Mouse (Mus musculus) left cerebral cortex, postnatal 10 days (tissue): Measurements from ENCODE around the gene Bbip1. TPM values are rescaled to one million over a fixed set of nuclear protein-coding genes. Genes with fewer than 3 reads are reported as not detected.
"Not testable (repeated sequence)": the region's sequence is repeated elsewhere in the genome, so short reads cannot be mapped to it uniquely, and the experiment has no call there.

Source experiments
- DNase-seq, 2 experiments: peaks; one replicate each; pipeline ENCODE4 v3.0.0; 2021 to 2022; ENCODE audit warnings: low spot score in 2 of 2, mixed read lengths in 1 of 2; ENCODE audit errors: extremely low spot score in 1 of 2
- intact Hi-C: fragments of 180-260 bp; cut with DNase I; formaldehyde crosslinking; loops from one replicate; pipeline ENCODE4 v1.15.1; 2025
- total RNA-seq, 2 experiments: library from RNA; stranded (reverse); gene quantifications; 2 replicates each; pipeline ENCODE4 v1.2.3; 2021

Gene Bbip1
- total RNA-seq, 2 experiments from 2014 or later, result 91.5 to 94.5 TPM

DNA sequence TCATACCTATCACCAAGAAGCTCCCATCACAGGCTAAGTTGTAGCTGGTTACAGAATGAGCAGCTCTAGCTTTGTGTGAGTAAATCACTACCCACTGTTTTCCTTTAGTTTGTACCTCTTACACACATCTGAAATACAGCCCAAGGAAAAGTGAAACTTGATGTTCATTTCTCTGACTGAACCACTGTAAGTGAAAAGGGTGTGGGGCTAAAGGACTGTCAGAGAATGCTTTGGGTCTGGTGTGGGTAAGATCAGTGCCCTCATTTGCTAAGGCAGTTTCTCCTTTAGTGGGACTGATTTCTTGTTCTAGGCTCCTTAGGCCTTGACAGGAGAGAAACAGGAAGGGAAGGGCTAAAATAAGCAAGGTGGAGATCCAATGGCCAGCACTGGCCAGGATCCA, 10.4 kb downstream of the Bbip1 start:
- no peak for DNase-seq
- intact Hi-C loops, result no loop called here

- DNase-seq, result no peak
These were observed 11.4 kb downstream of the Bbip1 start for GRCm38 (mm10) chr19:53933050-53933449.

DNA sequence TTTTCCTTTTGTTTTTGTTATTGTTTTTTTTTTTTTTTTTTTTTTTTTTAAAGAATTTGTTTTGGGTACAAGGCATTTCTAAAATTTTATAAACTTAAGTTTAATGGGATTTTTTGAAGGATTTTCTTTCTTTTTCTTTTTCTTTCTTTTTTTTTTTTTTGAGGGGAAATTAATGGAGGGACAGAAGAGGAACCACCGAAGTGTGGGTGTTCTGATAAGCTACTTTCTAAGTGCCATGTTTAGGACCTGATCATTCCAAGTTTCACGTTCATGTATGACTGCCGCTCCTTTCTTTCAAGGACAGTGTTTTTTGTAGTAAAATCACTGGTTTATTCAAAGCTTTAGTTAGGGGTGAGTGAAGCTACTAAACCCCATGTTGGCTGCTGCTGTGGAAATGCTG, 15.2 kb downstream of the Bbip1 start:
- intact Hi-C loops, result loop anchor here (5.0 to 10.0 kb wide), 3 partner anchors 162 to 1276 kb away; no protein-coding TSS in a partner anchor
- DNase-seq, result no peak

More at GRCm38 (mm10) chr19:53933050-53933449, 11.4 kb downstream of the Bbip1 start:
- intact Hi-C loops, result no loop called here

- intact Hi-C loops, result loop anchor here (5.0 to 10.0 kb wide), 3 partner anchors 159 to 1278 kb away; no protein-coding TSS in a partner anchor
- DNase-seq, result no peak
These were observed 17.7 kb downstream of the Bbip1 start for GRCm38 (mm10) chr19:53926705-53927104.

GRCm38 (mm10) chr19:53925338-53925751, 19.1 kb downstream of the Bbip1 start:
- intact Hi-C loops, result loop anchor here (5.0 to 10.0 kb wide), 3 partner anchors 158 to 1279 kb away; no protein-coding TSS in a partner anchor
- peak in 1 of 2 experiments; percentile 40 for DNase-seq

DNA sequence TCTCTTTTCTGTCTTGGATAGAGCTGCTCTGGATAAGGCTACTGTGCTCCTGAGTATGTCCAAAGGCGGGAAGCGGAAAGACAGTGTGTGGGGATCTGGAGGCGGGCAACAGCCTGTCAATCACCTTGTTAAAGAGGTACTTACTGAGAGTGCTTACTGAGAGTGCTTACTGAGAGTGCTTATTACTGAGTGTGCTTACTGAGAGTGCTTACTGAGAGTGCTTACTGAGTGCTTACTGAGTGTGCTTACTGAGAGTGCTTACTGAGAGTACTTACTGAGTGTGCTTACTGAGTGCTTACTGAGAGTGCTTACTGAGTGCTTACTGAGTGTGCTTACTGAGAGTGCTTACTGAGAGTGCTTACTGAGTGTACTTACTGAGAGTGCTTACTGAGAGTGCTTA, 22.4 kb downstream of the Bbip1 start:
- intact Hi-C loops, result loop anchor here (10.0 kb wide), 1 partner anchor 1283 kb away; no protein-coding TSS in a partner anchor
- DNase-seq, result not testable (repeated sequence)

DNA sequence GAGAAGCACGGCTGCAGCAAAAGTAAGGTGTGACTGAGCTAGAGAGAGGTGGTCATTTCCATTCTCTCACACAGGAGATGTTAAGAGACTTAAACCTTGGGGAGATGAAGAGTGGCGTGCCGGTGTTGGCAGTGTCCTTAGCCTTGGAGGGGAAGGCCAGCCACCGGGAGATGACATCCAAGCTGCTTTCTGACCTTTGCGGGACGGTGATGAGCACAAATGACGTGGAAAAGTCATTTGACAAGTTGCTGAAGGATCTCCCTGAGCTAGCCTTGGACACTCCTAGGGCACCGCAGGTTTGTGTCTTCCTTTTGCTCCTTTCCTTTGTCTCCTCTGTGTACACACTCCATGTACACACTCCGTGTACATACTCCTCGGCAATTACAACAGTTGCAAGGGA, 24.9 kb downstream of the Bbip1 start:
- intact Hi-C loops, result no loop called here
- DNase-seq, result no peak

DNA sequence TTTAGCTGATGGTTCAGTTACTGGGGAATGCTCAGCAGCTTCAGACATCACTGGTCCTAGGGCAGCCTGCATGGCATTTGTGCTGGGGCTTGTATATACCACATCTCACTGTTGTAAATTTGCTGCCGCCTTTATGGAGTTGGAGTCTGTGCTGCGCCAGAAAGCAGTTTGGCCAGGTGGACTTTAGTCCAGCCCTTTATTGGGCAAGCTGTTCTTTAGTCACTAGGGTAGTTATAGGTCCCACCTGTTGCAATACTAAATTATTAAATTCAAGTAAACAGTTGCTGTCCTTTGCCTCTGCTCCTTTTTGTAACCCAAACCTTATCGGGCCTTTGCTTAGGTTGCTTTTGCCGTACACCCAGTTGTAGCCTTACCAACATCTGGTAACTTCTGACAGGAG, 29.5 kb downstream of the Bbip1 start:
- intact Hi-C loops, result no loop called here
- no peak for DNase-seq

GRCm38 (mm10) chr19:53906703-53907070, 37.7 kb downstream of the Bbip1 start:
- intact Hi-C loops, result loop anchor here (10.0 kb wide), 2 partner anchors 142 to 262 kb away; no protein-coding TSS in a partner anchor
- DNase-seq, result not testable (repeated sequence)

DNA sequence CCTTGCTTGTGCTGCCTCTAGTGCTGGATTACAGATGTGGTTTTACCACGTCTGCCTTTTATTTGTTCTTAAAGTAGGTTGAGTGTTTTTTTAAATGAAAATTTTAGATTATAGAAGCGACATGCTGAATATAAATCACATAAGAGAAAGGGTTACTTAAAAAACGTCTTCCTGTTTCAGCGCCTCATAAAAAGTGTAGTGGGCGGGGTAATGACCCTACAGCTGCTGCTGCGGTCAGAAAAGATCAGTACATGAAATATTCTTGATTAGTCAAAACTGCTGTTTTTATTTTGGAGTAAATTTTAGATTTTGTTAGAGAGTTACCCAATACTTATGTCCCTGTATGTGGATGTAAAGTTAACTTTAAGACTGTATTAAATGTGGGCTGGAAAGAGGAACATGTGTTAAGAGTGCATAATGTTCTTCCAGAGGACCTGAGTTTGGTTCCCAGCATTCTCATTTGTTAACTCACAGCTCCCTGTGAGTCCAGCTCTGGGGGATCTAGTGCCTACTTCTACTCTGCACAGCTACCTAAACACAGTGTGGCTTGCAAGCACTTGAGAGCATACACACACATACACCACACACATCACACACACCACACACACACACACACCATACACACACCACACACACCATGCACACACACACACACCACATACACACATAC, 38.3 kb downstream of the Bbip1 start:
- DNase-seq, result no peak
- intact Hi-C loops, result loop anchor here (10.0 kb wide), 2 partner anchors 141 to 261 kb away; no protein-coding TSS in a partner anchor

DNA sequence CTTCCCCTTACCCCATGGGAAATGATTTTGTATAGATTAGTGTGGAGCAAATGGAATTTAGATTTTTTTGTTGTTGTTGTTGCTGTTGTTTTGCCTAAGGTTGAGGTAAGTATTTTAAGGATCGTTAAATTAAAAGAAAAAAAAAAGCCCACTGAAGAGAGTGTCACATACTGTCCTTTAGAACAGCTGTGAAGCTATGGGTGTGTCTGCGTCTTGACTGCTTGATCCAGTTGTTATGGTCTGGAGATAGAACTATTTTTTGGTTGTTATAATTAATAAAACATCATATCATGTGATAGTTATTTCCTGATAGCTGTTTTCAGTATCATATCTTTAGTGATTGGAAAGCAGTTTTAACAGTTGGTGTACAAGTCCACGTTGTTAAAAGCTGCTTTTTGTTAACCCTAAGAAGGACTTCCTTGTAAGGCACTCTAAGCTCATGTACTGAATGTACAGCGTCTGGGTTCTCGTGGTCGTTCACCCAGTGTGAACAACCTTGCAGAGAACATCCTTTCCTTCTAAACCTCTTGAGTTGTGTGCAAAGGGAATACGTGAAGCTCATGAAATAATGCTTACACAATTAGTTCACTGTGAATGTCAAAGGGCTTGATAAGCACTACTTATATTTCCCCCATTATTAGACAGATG, 39.5 kb downstream of the Bbip1 start:
- no peak for DNase-seq
- intact Hi-C loops, result loop anchor here (10.0 kb wide), 2 partner anchors 140 to 260 kb away; no protein-coding TSS in a partner anchor

DNA sequence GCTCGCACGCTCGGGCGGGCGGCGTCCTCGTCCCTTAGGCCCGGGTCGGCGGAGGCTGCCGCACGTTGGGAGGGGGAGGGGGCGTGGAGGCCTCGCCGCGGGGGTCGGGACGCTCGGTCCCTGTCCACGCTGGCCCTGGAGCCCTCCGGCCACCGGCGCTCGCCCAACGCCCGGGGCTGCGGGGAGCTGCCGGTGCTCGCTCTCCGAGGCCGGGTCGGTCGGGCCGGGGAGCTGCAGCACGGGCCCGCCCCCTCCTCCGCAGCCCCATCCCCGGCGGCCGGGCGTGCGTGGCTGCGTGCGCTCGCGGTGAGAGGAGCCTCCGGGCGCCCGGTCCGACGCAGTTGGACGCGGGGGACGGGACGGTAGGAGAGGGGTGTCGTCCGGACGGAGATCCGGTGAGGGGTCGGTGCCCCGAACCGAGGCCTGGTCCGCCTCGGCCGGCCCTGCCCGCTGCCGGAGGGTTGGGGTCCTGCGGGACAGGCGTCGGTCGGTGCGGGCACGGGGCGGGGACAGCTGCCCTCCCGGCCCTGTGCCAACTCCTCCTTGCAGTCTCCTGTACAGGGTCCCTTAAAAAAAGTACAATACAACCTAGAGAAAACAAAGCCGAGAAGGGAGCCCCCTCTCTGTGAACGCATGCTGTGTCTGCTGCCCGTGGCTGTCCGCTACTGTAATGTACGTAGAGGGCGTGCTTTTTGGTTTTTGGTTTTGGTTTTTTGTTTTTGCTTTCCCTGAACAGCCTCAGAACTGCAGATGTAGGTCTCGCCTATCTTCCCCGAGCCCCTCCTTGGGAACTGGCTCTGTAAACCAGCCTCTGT, 40.7 kb downstream of the Bbip1 start:
- intact Hi-C loops, result loop anchor here (10.0 kb wide), 2 partner anchors 139 to 259 kb away; no protein-coding TSS in a partner anchor
- DNase-seq, result peak in 1 of 2 experiments; percentile 80

DNA sequence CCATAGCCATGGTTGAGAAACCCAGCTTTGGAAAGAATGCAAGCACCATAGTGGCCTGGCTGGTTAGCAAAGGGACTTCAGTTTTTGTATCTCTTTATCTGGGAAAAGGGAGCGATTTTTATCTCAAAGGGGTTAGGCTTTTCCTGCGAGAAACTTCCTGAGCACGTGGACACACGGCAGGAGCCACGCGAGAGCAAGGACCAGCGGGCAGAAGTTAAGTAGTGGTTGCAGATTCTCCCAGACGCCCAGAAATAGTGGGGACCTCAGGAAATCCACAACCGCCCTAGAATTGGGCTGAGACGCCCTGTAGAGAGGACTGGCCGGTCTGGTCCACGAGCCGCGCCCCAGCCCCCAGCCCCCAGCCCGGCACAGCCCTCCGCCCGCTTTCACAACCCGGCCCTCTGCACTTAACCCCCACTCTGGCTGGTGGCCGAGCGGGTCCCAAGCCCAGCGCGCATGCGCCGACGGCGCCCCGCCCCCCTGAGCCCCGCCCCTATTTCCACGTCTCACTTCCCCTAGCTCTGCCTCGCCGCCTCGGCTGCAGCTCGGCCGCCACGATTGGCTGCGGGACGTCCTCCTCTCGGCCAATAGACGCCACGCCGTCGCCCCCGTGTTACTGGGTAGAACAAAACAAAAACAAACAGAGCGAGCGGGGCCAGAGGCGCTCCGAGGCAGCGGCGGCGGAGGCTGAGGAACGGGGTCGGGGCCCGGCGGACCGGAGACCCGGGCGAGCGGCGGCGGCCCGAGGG, 41.5 kb downstream of the Bbip1 start:
- peak; percentile 95 to 98 for DNase-seq
- intact Hi-C loops, result loop anchor here (10.0 kb wide), 2 partner anchors 138 to 258 kb away; no protein-coding TSS in a partner anchor

GRCm38 (mm10) chr19:53901931-53902738, 42.3 kb downstream of the Bbip1 start:
- intact Hi-C loops, result loop anchor here (10.0 kb wide), 2 partner anchors 137 to 257 kb away; no protein-coding TSS in a partner anchor
- no peak for DNase-seq

- DNase-seq, result no peak
- intact Hi-C loops, result loop anchor here (5.0 to 10.0 kb wide), 3 partner anchors 48 to 255 kb away; no protein-coding TSS in a partner anchor
These were observed 44.4 kb downstream of the Bbip1 start for GRCm38 (mm10) chr19:53899941-53900610.

DNA sequence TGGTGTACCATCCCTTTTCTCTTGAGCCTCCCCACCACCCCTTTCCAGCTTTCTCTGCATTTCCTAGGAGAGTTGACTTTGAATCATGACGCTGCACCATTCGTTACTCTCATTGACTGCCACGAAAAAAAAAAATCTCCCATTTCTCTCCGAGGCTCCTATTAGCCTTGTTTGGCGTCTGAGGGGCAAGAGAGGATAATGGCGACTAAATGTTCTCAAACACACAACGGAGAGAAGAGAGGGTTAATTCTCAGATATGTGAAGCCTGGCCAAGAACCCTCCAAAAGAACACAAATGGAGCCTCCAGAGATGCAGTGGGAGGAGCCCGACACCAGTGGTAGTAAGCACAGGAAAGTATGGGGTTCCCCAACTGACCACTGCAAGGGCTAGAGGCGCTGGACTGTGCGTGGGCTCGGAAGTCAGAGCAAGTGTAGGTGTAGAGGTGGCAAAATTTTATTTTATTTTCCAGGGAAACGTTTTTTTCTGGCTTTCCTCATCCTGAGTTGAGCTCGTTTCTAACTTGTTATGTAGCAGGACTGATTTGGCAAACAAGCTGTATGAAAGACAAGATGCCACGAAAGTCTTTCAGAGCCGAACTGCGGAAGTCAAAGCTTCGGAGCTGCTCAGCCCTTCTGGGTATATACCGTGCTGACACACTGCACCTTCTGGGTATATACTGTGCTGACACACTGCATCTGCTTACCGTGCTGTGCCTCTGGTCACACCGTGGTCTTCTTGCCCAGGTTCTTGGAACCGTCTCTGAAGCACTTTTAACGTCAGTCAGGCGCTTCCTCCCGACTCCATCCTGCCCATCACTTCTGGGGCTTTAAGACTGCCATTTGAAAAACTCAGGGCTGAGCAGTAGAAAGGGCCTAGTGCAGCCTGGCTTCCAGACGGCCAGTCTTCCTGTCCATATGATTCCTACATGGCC, 45.2 kb downstream of the Bbip1 start:
- DNase-seq, result no peak
- intact Hi-C loops, result loop anchor here (5.0 kb wide), 1 partner anchor 47 kb away; no protein-coding TSS in a partner anchor
